Comparison of ENCODE assay signal across 8 mouse cellular contexts in the genomic region with DNA sequence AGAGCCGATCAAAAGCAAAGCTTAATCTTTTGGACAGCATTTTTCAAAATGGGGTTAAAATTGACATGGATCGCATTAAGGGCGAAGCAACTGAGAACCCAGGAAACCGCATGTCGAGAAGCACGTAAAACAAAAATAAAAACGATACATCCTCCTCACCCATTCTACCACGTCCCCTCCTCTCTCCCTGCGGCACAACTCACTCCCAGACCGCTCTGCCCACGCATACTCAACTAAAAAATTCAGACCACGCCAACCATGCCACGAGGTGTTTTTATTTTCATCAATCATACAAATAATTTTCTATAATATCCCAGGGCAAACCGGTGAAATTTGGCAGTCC. TPM values are rescaled to one million over a fixed set of nuclear protein-coding genes. Genes with fewer than 3 reads are reported as not detected.
DNase-seq lines count a peak whose midpoint lies in the region; ATAC-seq and TF ChIP-seq lines count a peak whose summit lies in the region.

No protein-coding gene starts in this region.

- no peaks in the 10 kb centered on the region for H3K36me3 ChIP-seq in thymus, adult 2 months (ENCODE audit: control insufficient read depth, insufficient read depth, low read length)
- no peaks in the 10 kb centered on the region for H3K36me3 ChIP-seq in hindbrain, postnatal 0 days (ENCODE audit: insufficient read depth, low read length)

- TF ChIP-seq POLR2A in thymus, adult 2 months (IDR thresholded peaks at IDR 0.05; ENCODE audit: control insufficient read depth, extremely low read depth, insufficient read depth, low read length, poor library complexity) = no peak

- H3K9ac ChIP-seq in hindbrain, postnatal 0 days (replicated peaks; ENCODE audit: low read length) = peak overlapping the region; percentile 98

- no peaks in the 10 kb centered on the region for H3K27me3 ChIP-seq in thymus, adult 2 months (ENCODE audit: control insufficient read depth, insufficient read depth, low read length)
- no peaks in the 10 kb centered on the region for H3K27me3 ChIP-seq in hindbrain, postnatal 0 days (ENCODE audit: insufficient read depth, low read length)

- TF ChIP-seq CTCF in thymus, adult 2 months (IDR thresholded peaks at IDR 0.05; ENCODE audit: borderline replicate concordance, control insufficient read depth, extremely low read depth, insufficient read depth, low read length, poor library complexity) = no peak
- no peak for TF ChIP-seq CTCF in hindbrain, postnatal 0 days (IDR thresholded peaks at IDR 0.05; ENCODE audit: low read depth)

- H3K4me3 ChIP-seq in thymus, adult 2 months (ENCODE audit: control insufficient read depth, insufficient read depth, low read length) = peak overlapping the region; percentile 92
- peak overlapping the region; percentile 87 for H3K4me3 ChIP-seq in hindbrain, postnatal 0 days (ENCODE audit: low read length)

- H3K4me1 ChIP-seq in thymus, adult 2 months (replicated peaks; ENCODE audit: control insufficient read depth, insufficient read depth, low read length) = peaks cover 51% of the 10 kb centered on the region
- peaks cover 15% of the 10 kb centered on the region; the same call in 1 of the 2 replicates for H3K4me1 ChIP-seq in hindbrain, postnatal 0 days (ENCODE audit: insufficient read depth, low read length)

- DNase-seq in embryo, embryonic 9.5 days (ENCODE audit: extremely low spot score) = peak; percentile 41
- no peak for DNase-seq in embryo, embryonic 11 days
- DNase-seq in thymus, adult 2 months = no peak
- no peak for DNase-seq in thymus, postnatal 4 days
- DNase-seq in hindbrain, postnatal 0 days (ENCODE audit: low spot score) = peak; percentile 23
- DNase-seq in neural tube, embryonic 10.5 days (ENCODE audit: extremely low spot score, low spot score) = peak; percentile 22
- no peak for DNase-seq in adrenal gland, postnatal 10 days
- no peak for DNase-seq in adrenal gland, postnatal 4 days (ENCODE audit: low spot score in 2 of 2)

- H3K27ac ChIP-seq in thymus, adult 2 months (ENCODE audit: control insufficient read depth, insufficient read depth, low read length) = peak overlapping the region; percentile 48
- H3K27ac ChIP-seq in hindbrain, postnatal 0 days = peak overlapping the region; percentile 99

- 2% methylated on average over 14 of the region's 14 CpGs for WGBS in thymus, adult 2 months
- under 1% methylated on average over 14 of the region's 14 CpGs for WGBS in hindbrain, postnatal 0 days

- no peaks in the 10 kb centered on the region for H3K9me3 ChIP-seq in hindbrain, postnatal 0 days (ENCODE audit: low read length)

- H3K4me2 ChIP-seq in hindbrain, postnatal 0 days (ENCODE audit: low read depth, low read length) = peak overlapping the region; percentile 72

- no peak for ATAC-seq in hindbrain, postnatal 0 days

RNA-seq across cellular contexts. Expression of a gene that starts 1.5 kb away (rescaled TPM):
- 177 and 186 TPM in 2 replicates for polyA plus RNA-seq in thymus, adult 2 months (2012; rRNA removed)
- total RNA-seq in hindbrain, postnatal 0 days (2014; rRNA removed) = 140 and 166 TPM in 2 replicates
- 5,541 and 5,741 TPM in 2 replicates for polyA plus RNA-seq in hindbrain, postnatal 0 days (2015; fragmentation: Nextera tagmentation; extraction: Ambion mirVana)
- 100 to 1,000 TPM; 483 to 577 TPM for total RNA-seq in adrenal gland, postnatal 10 days (2021)
- 100 to 1,000 TPM; 594 to 750 TPM for total RNA-seq in adrenal gland, postnatal 4 days (2021)

RNA-seq across cellular contexts. Expression of a gene that starts 57.3 kb away (rescaled TPM):
- polyA plus RNA-seq in thymus, adult 2 months (2012; rRNA removed) = 162 and 190 TPM in 2 replicates
- 66.5 and 76.9 TPM in 2 replicates for total RNA-seq in hindbrain, postnatal 0 days (2014; rRNA removed)
- polyA plus RNA-seq in hindbrain, postnatal 0 days (2015; fragmentation: Nextera tagmentation; extraction: Ambion mirVana) = 50.1 and 51.0 TPM in 2 replicates
- total RNA-seq in adrenal gland, postnatal 10 days (2021) = 10 to 100 TPM; 85.5 to 91.6 TPM
- 10 to 100 TPM; 72.4 to 78.6 TPM for total RNA-seq in adrenal gland, postnatal 4 days (2021)

Comparison
In these comparisons a context has a peak if more than half of its experiments do, and no peak if none do; other contexts are left out.
1. DNase-seq: peak in embryo, embryonic 9.5 days (single experiment), hindbrain, postnatal 0 days (single experiment) and neural tube, embryonic 10.5 days (single experiment); none in embryo, embryonic 11 days (single experiment), thymus, adult 2 months (single experiment), thymus, postnatal 4 days (single experiment), adrenal gland, postnatal 10 days (single experiment) and adrenal gland, postnatal 4 days (0 of 2).